Mouse (Mus musculus) spleen, postnatal 14 days (tissue): ENCODE measurements around the gene Tial1.

Source experiments
- DNase-seq, 2 experiments: peaks; one replicate each; pipeline ENCODE4 v3.0.0; 2021 to 2022; ENCODE audit warnings: low spot score in 2 of 2

Tial1 gene

DNA sequence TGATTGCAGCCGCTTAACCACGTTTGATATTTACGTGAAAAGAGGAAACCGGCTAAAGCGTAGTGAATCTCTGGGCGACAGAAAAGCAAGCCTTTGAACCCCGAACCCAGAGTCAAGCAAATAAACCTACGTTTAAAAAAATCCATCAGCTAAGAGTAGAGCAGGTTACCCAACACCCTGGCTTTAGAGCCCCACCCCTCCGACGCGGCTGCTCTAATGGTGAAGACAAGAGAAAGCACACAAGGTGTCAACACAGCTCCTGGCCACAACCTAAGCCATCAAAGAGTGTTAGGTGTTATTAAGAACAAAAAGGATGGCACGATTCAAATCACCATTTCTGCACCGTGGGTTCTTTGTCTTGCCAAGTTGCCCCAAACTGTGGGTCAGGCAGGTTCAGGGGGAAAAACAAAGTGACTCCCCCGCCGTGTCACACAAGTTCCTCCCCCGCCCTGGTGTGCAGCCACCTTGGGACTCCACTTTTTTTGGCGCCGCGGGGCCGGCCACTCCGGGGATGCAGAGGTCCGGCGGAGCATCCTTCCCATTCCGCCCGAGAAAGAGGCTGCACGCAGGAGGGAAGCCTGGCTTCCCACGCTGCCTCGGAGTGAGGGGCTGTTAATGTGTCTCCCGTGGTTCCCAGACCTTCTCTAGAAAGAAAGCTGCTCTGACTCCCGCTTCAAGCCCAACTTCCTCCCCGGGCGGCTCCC, 44.1 kb downstream of the Tial1 start:
- no peak for DNase-seq

DNA sequence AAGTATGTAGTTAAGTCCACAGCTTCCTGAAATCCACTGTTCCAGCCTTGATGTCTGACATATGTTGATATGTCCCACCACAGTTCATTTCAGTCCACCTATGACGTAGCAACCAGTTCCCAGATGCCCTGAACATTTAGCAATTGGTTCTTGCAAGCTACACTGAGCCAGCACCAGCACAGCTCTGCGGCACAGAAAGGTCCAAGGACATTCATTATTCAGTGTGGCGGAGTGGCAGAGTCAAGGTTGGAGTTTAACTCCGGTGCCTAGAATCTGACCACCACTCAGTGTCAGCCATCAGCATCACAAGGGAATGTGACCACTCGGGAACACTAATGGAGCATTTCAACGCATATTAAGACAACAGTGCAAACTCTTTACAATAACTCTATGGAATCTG, 44.9 kb downstream of the Tial1 start:
- no peak for DNase-seq

DNA sequence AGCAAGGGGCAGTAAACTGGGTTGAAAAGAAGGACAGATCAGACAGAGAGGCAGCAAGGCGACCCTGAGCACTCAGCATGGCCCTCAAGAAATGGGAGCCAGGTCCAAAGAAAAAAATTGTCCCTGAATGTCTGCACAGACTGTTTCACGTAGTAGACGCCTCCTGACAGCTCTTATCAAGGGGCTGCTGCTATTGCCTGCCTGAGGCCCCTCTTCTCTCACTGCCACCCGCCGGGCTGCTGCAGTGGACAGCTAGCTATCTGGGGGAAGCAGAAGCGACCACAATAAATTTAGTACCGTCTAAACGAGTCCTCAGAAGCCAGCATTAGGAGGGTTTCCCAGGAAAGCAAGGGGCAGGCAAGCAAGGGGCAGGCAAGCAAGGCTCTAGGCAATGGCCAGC, 47.1 kb downstream of the Tial1 start:
- DNase-seq: no peak

DNA sequence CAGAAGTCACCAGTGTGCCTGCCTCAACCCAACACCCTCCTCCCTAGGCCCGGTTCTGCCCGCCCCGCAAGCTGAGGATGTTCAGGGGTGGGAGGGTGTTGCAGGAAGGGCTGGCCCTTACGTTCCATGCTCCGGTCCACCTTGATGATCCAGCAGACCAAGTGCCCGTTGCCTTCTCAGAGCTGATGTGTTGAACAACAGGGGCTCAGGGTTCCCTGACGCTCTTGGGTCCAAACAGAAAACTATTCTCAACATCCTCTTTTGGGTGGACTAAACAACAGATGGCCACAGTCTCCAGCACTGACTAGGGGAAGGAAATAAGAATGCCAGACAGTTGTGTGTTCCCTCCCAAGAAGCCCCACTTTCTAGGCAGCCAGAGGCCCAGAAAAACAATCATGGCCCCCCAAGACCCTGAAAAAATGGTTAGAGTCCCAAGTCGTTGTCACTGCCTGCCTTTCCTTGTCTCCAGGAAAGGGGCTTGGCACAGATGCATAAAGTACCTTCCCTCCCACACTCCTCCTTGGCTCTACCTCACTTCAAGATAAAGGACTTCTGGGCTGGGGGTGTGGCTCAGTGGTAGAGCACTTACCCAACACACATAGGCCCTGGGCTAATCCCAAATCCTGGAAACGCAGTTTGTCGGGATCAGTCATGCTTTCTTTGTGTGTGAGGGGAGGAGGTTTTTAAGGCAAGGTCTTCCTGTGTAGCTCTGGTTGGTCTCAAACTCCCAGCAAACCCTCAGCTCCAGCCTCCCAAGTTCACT, 49.3 kb downstream of the Tial1 start:
- no peak for DNase-seq

DNA sequence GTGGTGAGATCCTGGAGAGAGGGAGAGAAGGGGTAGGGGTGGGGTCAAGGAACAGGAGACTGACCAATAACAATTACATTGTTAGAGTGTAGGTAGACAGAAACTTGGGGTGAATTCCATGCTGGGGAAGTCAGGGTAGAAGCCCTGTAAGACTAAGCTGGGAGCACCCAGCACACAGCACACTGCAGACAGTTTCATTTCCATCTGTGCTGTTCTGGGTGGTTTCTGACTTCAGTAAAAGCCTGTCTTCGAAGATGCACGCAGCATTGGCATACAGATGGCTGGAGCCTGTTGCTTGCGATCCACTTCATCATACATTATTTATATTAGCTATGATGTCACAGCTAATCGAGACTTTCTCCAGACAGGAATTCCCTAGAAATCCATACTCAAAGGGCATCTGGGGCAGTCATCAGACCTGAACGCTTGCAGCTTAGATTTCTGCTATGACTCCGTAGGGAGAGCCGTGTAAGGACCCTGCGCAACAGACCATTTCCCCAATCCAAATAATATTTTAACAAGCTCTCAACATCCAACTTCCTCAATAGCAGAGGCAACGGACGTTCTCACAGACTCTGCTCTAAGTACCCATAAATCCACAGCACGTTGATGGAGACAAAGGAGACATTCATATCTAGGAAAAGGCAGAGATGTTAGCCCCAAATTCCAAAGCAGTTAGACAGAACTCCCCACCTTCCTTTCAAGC, 50.7 kb downstream of the Tial1 start:
- no peak for DNase-seq

DNA sequence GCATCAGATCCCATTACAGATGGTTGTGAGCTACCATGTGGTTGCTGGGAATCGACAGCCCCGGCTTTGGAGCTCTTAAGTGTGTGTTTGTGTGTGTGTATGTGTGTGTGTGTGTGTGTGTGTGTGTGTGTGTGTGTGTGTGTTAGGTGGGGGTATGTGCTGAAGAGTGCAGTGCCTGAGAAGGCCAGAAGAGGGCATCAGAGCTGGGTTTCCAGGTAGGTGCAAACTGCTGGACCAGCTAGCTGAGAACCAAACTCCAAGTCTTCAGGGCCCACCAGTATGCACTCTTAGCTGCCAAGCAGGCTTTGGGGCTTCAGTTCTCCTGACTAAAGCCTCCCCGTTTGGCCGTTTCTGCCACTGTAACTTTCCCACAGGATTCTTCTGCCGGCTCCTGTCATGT, 53.3 kb downstream of the Tial1 start:
- no peak for DNase-seq

DNA sequence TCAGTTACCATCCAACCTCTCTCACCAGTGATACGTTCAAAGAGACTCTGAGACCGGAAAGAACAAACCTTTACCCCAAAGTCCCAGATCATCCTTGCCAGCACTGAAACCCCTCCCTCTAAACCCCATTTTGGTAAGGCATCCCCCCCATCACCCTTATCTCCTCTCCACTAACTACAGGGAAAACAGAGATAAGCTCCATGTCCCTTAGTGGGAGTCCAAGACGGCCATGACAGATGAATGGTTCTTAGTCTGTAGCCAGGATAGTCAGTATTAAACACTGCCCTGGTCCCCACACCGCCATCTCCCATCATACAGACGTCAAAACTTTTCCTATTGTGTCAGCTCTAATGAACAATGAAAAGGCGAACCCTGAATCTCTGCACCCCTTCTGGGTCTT, 57.5 kb downstream of the Tial1 start:
- DNase-seq: no peak

DNA sequence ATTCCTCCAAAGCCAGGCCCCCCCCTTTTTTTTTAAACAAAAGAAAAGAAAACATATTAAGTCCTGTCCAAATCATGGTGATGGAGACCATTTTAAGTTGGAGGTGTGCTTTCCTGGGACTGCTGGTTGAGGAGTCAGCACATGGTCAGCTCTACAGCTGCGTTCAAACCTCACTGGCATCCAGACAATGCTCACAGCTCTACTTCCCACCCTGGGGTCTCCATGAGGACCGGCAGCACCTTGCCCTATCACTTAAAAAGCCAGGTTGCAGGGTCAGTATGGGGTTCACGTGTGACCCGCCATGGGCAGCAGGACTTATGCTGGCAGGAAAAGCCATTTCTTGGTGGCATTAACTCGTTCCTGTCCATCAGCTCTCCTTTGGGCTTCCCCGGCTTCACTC, 57.9 kb downstream of the Tial1 start:
- no peak for DNase-seq

DNA sequence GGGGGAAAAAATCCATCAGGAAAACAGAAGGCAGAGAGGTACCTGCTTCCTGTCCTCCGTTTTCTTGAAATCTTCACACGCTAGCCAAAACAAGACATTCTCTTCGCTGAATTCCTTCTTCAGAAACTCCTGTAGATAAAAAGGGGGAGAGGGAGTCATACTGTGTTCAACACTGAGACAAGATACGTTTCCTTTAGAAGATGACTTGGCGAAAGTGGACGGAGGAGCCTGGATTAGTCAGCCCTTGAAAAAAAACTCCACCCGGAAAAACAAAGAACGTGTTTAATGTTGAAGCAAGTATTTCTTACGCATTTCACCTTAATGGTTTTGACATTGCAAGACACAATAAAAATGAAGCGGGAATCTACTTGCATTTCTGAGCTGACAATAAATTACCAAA, 58.4 kb downstream of the Tial1 start:
- DNase-seq: no peak

DNA sequence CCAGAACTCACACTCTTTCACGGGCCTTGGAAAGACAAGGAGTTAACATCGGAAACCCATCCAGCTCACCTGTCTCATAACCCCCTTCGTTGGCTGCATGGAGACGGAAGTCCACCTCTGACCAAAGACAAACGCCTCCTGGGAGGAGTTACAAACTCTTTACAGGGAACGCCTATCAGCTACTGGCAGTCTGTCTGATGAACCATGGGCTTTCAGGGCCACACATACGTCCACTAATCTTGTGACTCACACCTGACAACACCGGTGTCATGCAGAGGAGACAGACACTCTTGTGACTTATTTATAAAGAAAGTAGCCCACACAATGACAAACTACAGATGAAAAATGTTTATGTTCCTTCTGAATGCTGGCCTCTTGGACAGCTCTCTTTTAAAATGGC, 58.9 kb downstream of the Tial1 start:
- no peak for DNase-seq

DNA sequence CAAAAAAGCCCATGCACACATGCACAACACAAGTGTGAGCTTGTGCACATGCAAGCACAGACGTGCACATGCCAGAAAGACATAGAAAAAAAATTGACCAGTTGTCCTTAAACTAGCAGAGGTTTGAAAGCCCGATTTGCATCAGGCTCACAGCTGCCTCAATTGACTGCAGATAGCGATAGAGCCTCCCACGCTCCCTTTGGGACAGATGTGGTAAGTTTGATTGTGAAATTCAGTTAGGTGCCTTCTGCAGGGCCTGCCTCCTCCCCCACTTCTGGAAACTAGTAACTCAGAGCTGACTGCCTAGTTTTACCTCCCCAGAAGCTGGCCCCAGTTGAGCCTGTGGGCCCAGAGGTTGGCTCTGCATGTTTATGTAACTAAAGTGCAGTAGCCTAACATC, 62.9 kb downstream of the Tial1 start:
- no peak for DNase-seq

DNA sequence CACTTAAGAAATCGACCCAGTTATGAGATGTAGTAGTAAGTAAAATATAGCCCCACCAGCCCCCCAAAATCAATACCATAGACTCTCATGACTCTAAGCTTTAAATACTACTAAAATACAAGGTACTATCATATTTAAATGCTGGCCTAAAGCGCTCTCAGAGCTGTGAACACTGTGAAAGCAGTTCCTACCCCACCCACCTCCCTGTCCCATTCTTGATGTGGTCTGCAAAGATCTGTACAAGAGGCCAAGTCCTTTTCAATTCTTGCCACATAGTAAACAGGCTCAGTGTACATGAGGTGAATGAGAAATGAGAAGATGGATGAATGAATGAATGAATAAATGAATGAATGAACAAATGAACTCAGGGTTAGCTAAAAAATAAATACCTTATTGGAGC, 64.5 kb downstream of the Tial1 start:
- no peak for DNase-seq

DNA sequence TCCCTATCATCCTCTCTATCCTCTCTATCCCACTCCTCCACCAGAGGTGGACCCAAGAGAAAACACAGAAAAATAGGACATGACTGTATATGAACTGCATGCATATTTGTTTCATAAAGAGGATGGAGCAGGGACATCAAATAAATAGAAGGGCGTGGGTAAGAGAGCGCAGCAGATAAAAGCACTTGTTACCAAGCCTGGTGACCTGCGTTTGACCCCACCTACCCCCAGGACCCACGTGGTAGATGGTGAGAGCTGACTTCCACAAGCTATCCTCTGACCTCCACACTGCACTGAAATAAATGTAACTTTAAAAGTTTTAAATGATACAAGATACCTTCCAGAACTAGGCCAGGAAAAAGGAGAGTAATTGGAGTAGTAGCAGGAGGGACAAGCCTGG, 67.8 kb downstream of the Tial1 start:
- no peak for DNase-seq

DNA sequence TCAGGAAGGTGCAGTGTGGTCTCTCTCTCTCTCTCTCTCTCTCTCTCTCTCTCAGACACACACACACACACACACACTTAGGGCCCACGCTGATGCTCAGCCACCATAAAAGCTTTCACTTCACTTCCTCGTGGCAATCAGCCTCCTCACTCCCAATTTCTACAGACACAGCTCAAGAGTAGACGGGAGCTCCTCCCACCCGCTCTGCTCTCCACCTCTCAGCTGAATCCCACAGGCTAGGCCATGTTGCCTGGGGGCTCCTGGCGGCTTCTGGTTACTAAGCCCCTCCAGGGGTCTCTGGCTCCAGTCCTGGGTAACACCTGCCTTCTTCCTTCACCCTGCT, 68.6 kb downstream of the Tial1 start:
- DNase-seq: no peak

DNA sequence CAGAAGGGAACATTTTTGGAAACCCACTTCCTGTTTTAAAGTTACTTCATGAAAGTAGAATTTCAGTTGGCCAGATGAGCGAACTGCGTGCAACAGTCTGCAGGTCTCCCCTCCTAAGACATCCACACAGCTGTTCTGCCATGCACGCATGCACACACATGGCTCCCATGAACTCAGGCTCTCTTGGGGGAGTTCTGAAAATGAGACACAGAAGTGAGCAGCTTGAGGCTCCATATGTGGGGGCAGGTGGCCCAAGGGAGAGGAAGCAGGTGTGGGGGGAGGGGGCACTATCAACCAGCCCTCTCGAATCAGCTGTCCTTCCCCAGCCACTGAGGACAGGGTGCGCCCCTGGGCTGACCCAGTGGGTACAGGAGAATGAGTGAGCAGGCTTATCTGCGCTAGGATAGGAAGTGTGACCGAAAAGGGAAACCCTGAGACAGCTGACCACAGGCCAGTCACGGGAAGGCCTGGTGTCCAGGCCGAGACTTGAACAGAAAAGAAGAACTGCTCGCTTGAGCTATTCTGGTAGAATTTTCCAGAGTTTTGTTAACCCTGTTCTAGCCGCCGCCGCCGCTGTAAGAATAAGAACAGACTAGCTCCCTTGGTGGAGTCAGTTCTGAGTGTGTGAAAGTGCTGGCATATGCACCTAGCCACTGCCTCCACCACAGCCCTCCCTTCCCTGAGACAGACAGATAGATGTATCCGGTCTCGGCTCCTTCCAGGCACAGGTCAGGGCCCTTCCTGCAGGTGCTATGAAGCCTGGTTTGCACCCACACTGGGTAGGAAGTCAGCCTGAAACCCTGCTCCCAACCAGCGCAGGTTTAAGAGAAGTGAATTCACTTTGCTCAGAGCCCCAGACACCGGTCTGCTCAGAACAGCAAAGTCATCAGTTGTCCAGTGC, 69.2 kb downstream of the Tial1 start:
- DNase-seq: peak; percentile 35 to 53

DNA sequence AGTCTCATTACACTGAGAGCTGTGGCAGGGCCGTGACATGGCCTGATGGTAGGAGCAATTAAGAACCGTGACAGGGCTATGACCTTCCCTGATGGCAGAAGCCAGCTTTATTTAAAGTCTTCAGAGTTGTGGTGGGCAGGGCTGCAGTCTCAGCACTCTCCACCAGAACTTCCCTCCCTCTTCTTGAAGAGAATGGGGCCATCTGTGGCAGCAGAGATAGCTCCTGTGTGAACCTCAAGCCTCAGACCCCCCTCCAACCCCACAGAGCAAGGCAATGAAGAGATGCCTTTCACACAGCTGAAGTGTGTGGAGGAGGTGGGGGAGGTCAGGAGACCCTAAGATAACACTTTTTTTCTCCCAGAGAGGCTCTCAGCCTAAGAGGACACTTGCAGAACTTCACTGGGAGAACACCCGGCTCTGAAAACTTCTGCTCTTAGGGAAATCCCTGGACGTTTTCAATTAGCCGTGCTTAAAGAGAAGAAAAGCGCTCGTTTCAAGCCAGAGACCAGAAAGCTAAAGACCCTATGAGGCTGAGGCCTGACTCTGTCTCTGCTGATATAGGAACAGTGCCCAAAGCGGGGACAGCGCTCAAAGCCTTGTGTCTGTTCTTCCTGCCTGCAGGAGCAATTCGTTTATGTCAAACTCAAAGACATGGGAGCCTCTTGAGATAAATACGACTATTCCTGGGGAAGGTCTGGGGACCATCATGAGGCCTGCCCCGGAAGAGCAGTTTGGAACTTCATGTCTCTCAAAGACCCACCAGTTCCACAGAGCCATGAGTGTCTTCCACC, 70.1 kb downstream of the Tial1 start:
- DNase-seq: no peak
